Mouse (Mus musculus) kidney, embryonic 14.5 days (tissue): ENCODE data around the gene Gnl3l. TPM values are rescaled to one million over a fixed set of nuclear protein-coding genes. Genes with fewer than 3 reads are reported as not detected.
A peak's percentile ranks its signal among the peaks of the same experiment; 100 is the strongest.

Experiments
- ATAC-seq: fragments of 200-750 bp; cut with Nextera tagmentation; 2 replicates; pipeline ENCODE4 v1.8.0; 2017; ENCODE audit warnings: moderate number of reproducible peaks, mild to moderate bottlenecking, moderate TSS enrichment, moderate library complexity; ENCODE audit not compliant: low FRiP score, low TSS enrichment
- H3K27ac ChIP-seq: fragments of 300-500 bp; sonication (generic); 2 replicates; pipeline ENCODE4 v1.5.1; 2014; ENCODE audit warnings: low read depth, mild to moderate bottlenecking, low read length, moderate library complexity, mixed read lengths
- H3K27me3 ChIP-seq: fragments of 300-500 bp; sonication (generic); 2 replicates; pipeline ENCODE4 v1.6.1; 2014; ENCODE audit warnings: mild to moderate bottlenecking, low read length; ENCODE audit not compliant: control insufficient read depth, insufficient read depth
- H3K36me3 ChIP-seq: fragments of 300-500 bp; sonication (generic); 2 replicates; pipeline ENCODE4 v1.6.1; 2014; ENCODE audit warnings: low read length, mixed read lengths; ENCODE audit not compliant: control insufficient read depth, insufficient read depth
- H3K4me1 ChIP-seq: fragments of 300-500 bp; sonication (generic); 2 replicates; pipeline ENCODE4 v1.6.1; 2014; ENCODE audit warnings: low read length, mixed read lengths; ENCODE audit not compliant: control insufficient read depth, insufficient read depth
- H3K4me2 ChIP-seq: fragments of 300-500 bp; sonication (generic); replicated peaks from 2 replicates; pipeline ENCODE4 v1.6.1; 2014; ENCODE audit warnings: low read depth, mild to moderate bottlenecking, low read length
- H3K4me3 ChIP-seq: fragments of 300-500 bp; sonication (generic); 2 replicates; pipeline ENCODE4 v1.5.1; 2014; ENCODE audit warnings: mild to moderate bottlenecking, low read length
- H3K9ac ChIP-seq: fragments of 300-500 bp; sonication (generic); 2 replicates; pipeline ENCODE4 v1.6.1; 2014; ENCODE audit warnings: low read depth, mild to moderate bottlenecking, low read length, moderate library complexity
- H3K9me3 ChIP-seq: fragments of 300-500 bp; sonication (generic); 2 replicates; pipeline ENCODE4 v1.6.1; 2016; ENCODE audit warnings: low read length; ENCODE audit not compliant: control insufficient read depth
- WGBS: fragments of 180-500 bp; shearing (Covaris S2); extraction: QIAGEN DNeasy Blood & Tissue Kit; methylation state at CpG from one replicate; pipeline ENCODE4 v1.1.7; 2014; 5-methylcytosine and 5-hydroxymethylcytosine counted together
- polyA plus RNA-seq: library from polyadenylated mRNA; unstranded; fragments of >200 nt; fragmentation: Nextera tagmentation; extraction: Ambion mirVana; gene quantifications from 2 replicates; pipeline ENCODE4 v1.2.1, GENCODE M21; 2014

Gnl3l gene
- polyA plus RNA-seq, 1 experiment from 2014 or later = 31.3 TPM

DNA sequence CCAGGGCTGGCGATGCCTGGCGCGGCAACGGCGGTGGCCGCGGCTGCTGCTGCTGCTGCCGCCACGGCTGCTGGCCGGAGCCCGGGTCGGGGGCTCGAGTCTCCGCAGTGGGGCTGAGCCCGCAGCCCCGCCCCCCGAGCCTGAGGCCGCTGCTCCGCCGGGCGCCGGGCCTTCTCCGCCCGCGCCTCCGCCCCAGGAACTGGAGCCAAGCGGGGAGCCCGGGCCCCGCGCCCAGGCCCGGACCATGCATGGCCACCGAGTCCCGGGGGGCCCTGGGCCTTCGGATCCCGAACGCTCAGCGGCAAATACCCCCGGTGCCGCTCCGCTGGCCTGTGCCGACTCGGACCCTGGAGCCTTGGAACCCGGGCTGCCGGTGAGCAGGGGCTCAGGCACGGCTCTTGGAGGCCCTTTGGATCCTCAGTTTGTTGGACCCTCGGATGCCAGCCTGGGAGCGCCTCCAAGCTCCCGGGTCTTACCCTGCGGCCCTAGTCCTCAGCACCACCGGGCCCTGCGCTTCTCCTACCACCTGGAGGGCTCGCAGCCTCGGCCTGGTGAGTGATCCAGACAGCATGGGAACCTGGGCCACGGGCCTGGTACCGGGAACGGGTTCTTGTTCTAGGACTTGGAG lies 30.4 kb upstream of the Gnl3l start:
- WGBS = 26% methylated on average over 44 of the region's 56 CpGs

DNA sequence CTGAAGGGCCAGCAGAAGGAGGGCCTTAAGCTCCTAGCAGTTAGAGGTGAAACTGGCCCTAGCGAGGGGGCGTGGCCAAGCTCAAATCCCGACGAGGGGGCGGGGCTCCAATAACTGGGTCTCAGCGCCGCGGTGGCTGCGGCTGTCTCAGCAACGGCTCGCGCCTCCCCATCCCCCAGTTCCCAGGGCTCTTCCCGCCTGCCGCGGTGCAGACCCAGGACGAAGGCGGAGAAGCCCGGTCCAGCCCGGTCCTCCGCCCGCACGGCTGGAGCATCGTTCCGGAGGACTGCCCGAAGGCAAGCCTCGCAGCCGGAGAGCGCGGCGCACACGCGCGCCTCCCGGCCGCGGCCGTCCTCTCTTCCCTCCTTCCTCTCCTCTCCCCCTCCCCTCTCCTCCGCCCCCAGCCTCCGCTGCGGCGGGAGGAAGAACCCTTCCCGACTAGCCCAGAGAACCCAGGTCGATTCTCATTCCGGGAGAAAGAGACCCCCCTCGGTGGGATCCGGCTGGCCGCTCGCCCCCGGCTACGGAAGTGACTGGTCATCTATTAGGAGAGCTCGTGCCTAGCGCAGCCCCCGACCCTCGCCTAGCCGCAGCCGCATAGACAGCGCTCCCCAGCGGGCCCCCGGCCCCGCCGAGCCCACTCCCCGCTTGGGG lies 29.8 kb upstream of the Gnl3l start:
- Histone ChIP-seq H3K4me2 (peak overlapping the region; percentile 60), H3K27me3 (no peaks in the 10 kb centered on the region), H3K4me1 (0 out of 2 replicates have a peak, but pooled peaks cover 9% of the 10 kb centered on the region), H3K9me3 (no peaks in the 10 kb centered on the region), H3K9ac (peak overlapping the region; percentile 86), H3K4me3 (peak overlapping the region; percentile 66), H3K27ac (peak overlapping the region; percentile 92), H3K36me3 (no peaks in the 10 kb centered on the region)
- peak; percentile 91 for ATAC-seq
- 32% methylated on average over 46 of the region's 62 CpGs for WGBS

More for the DNA sequence above, 30.4 kb upstream of the Gnl3l start:
- 0 out of 2 replicates have a peak, but pooled peaks cover 9% of the 10 kb centered on the region for H3K4me1 ChIP-seq
- H3K9me3 ChIP-seq = no peaks in the 10 kb centered on the region
- peak; percentile 56; the same call in 1 of the 2 replicates for ATAC-seq
- H3K4me2 ChIP-seq = peak overlapping the region; percentile 60
- H3K27ac ChIP-seq = peak overlapping the region; percentile 92
- H3K4me3 ChIP-seq = peak overlapping the region; percentile 66
- peak overlapping the region; percentile 86 for H3K9ac ChIP-seq
- no peaks in the 10 kb centered on the region for H3K36me3 ChIP-seq
- H3K27me3 ChIP-seq = no peaks in the 10 kb centered on the region

DNA sequence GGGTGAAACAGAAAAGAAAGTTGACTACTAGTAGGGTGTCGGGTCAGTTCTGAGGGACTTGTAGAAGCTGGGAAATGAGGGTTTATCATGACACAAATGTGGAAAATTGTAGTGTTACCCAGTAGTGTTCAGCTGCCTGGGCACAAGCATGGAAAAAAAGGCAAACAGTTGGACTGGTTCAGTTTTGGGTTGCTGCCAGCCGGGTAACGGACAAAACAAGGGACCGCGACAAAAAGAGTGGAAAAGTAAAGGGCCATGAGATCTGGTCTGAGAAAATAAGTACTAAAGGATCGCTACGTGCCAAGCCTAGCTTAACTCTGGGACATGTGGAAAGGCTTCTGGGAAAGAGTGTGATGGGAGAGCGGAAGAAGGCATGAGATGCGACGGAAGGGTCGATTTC lies 29.2 kb upstream of the Gnl3l start:
- peak overlapping the region; percentile 86; the same call in 1 of the 2 replicates for H3K9ac ChIP-seq
- no peaks in the 10 kb centered on the region for H3K9me3 ChIP-seq
- peak overlapping the region; percentile 60 for H3K4me2 ChIP-seq
- H3K4me1 ChIP-seq = 0 out of 2 replicates have a peak, but pooled peaks cover 9% of the 10 kb centered on the region
- no peak for ATAC-seq
- peak overlapping the region; percentile 66 for H3K4me3 ChIP-seq
- H3K27me3 ChIP-seq = no peaks in the 10 kb centered on the region
- H3K27ac ChIP-seq = peak overlapping the region; percentile 92; the same call in 1 of the 2 replicates
- WGBS = 57% methylated on average over 11 of the region's 11 CpGs
- no peaks in the 10 kb centered on the region for H3K36me3 ChIP-seq

DNA sequence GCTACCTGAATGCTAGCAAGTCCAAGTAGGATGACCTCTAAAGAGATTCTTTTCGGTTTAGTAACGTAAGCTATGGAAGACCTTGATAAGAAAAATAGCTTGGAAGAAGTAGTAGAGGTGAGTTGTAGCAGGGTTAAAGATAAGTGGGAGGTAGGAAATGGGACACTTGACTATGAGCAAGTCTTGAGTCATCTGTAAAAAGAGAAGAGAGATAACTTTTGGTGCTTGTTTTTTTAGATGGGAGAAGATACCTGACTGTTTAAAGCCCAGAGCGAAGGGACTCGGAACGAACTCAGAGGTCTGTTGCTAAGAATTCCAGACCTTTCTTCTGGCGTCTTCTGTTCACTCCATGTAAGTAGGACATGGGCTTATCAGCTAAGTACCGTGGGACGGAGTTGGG lies 28.7 kb upstream of the Gnl3l start, which contains the start of gene Fgd1:
Gene Fgd1, plus strand, starts transcription at position 301 of the 400 bp plus-strand sequence.
- Histone ChIP-seq H3K9me3 (no peaks in the 10 kb centered on the region), H3K36me3 (no peaks in the 10 kb centered on the region), H3K9ac (peak within 1 kb of the TSS; percentile 86), H3K27me3 (no peaks in the 10 kb centered on the region), H3K4me3 (peak within 1 kb of the TSS; percentile 66), H3K27ac (peak within 1 kb of the TSS; percentile 92), H3K4me1 (0 out of 2 replicates have a peak, but pooled peaks cover 9% of the 10 kb centered on the region), H3K4me2 (peak within 1 kb of the TSS; percentile 60)
- WGBS = 96% methylated on average over 8 of the region's 8 CpGs
- no peak for ATAC-seq

DNA sequence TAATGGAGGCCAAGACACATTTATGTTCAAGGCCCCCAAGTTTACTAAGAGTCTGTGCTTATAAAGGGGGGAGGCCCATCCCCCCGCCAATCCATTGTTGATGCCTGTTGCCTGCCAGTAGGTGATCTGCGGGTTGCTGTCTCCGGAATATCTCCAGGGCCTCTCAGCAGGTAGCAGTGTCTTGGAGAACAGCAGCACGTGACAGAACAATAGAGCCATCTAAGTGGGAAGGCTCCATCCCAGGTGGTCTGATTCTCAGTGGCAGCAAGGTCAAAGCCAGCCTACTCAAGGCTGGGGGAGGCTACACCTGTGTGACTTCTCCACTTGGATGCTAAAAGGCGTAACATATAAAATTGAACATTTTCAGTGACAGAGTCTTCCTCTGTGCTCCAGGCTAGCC lies 24.1 kb upstream of the Gnl3l start:
- Histone ChIP-seq H3K27me3 (peaks cover under 1% of the 10 kb centered on the region; the same call in 1 of the 2 replicates), H3K4me3 (no peak overlapping the region), H3K27ac (no peak overlapping the region), H3K9me3 (no peaks in the 10 kb centered on the region), H3K4me1 (no peaks in the 10 kb centered on the region), H3K9ac (no peak overlapping the region), H3K36me3 (no peaks in the 10 kb centered on the region), H3K4me2 (no peak overlapping the region)
- WGBS = 61% methylated on average over 5 of the region's 5 CpGs
- no peak for ATAC-seq

DNA sequence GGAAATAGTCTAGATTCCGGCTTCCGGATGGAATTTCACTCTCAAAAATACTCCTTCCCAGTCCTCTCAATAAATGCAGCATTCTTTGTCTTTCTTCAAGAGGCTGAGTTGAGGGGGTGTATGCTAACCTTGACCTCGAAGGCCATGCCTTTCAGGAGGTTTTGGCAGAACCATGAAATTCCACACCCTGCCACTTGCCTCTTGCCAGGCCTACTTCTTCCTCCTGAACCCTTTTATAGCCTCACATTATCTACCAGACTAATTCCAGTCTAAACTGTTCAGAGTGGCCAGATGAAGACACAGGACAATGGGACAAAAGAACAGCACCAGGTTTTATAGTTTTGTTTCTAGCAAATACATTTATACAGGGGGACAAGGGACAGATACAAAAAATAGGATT lies 14.3 kb upstream of the Gnl3l start:
- H3K9ac ChIP-seq = no peak overlapping the region
- H3K4me3 ChIP-seq = no peak overlapping the region
- peak overlapping the region; percentile 17; the same call in 1 of the 2 replicates for H3K27ac ChIP-seq
- H3K36me3 ChIP-seq = no peaks in the 10 kb centered on the region
- H3K4me2 ChIP-seq = no peak overlapping the region
- ATAC-seq = peak; percentile 68
- H3K4me1 ChIP-seq = no peaks in the 10 kb centered on the region
- H3K9me3 ChIP-seq = no peaks in the 10 kb centered on the region
- peaks cover 3% of the 10 kb centered on the region; the same call in 1 of the 2 replicates for H3K27me3 ChIP-seq
- 46% methylated on average over 3 of the region's 3 CpGs for WGBS

DNA sequence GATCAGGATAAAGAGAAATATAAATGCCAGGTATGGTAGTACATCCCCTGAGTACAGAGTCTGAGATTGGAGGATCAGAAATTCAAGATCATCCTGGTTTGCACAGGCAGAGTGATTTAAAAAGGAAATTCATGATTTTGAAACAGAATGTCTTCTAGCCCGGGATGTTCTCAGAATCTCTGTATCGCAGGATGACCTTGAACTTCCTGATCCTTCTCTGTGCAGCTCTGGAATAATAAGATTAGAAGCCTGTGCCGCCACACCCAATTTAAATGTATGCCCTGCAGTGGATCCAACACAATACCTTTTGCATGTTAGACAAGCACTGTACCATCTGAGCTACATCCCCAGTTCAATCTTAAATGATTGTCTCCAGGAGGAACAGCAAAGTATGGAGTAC lies 1.7 kb upstream of the Gnl3l start:
- Histone ChIP-seq H3K9me3 (no peaks in the 10 kb centered on the region), H3K4me2 (peak overlapping the region; percentile 40; the same call in 1 of the 2 replicates), H3K27ac (no peak overlapping the region), H3K27me3 (no peaks in the 10 kb centered on the region), H3K9ac (no peak overlapping the region), H3K4me1 (no peaks in the 10 kb centered on the region), H3K36me3 (no peaks in the 10 kb centered on the region), H3K4me3 (no peak overlapping the region)
- WGBS = 79% methylated on average over 3 of the region's 3 CpGs
- ATAC-seq = no peak

DNA sequence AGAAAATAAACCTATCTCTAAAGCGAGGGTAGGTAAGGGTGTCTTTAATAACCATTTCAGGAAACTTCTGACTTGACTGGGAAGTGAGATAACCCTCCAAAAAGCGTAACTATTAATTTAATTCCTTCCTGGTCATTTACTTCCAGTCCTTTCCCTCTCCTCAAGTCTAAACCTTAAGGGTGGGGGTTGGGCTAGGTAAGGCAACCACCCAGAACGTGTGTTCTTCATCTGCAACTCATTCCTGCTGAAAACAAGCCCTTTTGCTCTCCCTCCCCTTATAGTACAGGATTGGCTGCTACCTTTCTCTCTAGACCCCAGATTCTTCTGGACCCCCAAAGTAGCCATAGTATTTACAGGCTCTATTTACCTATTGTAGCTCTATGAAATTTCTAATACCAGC lies 775 bp upstream of the Gnl3l start:
- Histone ChIP-seq H3K4me2 (peak overlapping the region; percentile 40), H3K27ac (peak overlapping the region; percentile 69; the same call in 1 of the 2 replicates), H3K4me3 (peak overlapping the region; percentile 46), H3K9ac (peak overlapping the region; percentile 52), H3K9me3 (no peaks in the 10 kb centered on the region), H3K36me3 (peaks cover 2% of the 10 kb centered on the region; the same call in 1 of the 2 replicates), H3K4me1 (no peaks in the 10 kb centered on the region), H3K27me3 (no peaks in the 10 kb centered on the region)
- 8% methylated on average over 3 of the region's 3 CpGs for WGBS
- 0 out of 2 replicates have a peak, but pooled peaks have one; percentile 10 for ATAC-seq

DNA sequence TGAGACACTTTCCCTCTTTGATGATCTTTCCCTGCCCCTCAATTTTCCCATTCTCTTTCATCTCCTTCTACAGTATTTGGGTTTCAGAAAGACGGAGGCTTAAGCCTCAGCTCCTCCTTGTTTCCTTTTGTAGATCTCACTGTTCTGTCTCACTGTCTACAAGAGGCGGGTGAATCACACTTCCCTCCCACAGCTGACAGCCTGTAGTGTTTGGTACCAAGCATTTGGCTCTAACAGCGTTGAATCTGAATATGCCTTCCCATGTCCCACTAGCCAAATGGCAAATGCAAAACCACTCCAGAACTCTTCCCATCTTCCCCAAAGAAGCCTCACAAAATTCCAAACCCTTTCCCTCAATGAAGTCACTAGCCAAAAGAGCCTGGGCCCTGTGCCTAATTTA lies 20.3 kb downstream of the Gnl3l start:
- Histone ChIP-seq H3K4me2 (no peak overlapping the region), H3K9me3 (no peaks in the 10 kb centered on the region), H3K36me3 (peaks cover 44% of the 10 kb centered on the region), H3K27me3 (no peaks in the 10 kb centered on the region), H3K4me3 (no peak overlapping the region), H3K9ac (no peak overlapping the region), H3K27ac (no peak overlapping the region), H3K4me1 (no peaks in the 10 kb centered on the region)
- ATAC-seq = no peak
- WGBS = 93% methylated on average over 3 of the region's 3 CpGs
